Mouse (Mus musculus) brain, embryonic 14.5 days (tissue): ENCODE results near the gene Klhl21.

Source experiments
- CTCF ChIP-seq: fragments of 200-500 bp; IDR thresholded peaks from 2 replicates; pipeline ENCODE4 v1.5.1; 2012; ENCODE audit warnings: inconsistent platforms, mild to moderate bottlenecking, moderate library complexity, borderline replicate concordance; ENCODE audit not compliant: insufficient read depth, insufficient read length; ENCODE audit errors: extremely low read depth
- POLR2A ChIP-seq: fragments of 200-500 bp; IDR thresholded peaks from 2 replicates; pipeline ENCODE4 v1.6.1; 2012; ENCODE audit warnings: mild to moderate bottlenecking, inconsistent platforms, borderline replicate concordance; ENCODE audit not compliant: poor library complexity, insufficient read depth, insufficient read length, severe bottlenecking; ENCODE audit errors: extremely low read depth

DNA sequence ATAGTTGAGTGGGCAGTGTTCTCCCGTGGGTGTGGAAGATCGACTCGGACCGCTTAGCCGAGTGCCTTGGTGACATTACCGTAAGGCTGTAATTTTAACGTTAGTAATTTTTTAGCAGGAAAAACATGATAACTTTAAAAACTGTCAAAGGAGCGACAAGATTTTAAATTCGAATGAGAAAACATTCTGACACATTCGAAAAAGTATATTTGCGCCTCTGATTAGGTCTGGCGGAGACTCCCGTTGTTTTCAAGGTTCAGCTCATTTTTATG, 11.7 kb upstream of the Klhl21 start:
- TF ChIP-seq POLR2A: no peak
- no peak for TF ChIP-seq CTCF
